Mouse (Mus musculus) liver, postnatal 0 days (tissue): ENCODE measurements around the gene Nckap1l. TPM values are rescaled to one million over a fixed set of nuclear protein-coding genes. Genes with fewer than 3 reads are reported as not detected.
"Not testable (repeated sequence)": the region's sequence is repeated elsewhere in the genome, so short reads cannot be mapped to it uniquely, and the experiment has no call there.

Experiments
- ATAC-seq: fragments of 200-750 bp; cut with Nextera tagmentation; 2 replicates; pipeline ENCODE4 v1.8.0; 2017; ENCODE audit warnings: mild to moderate bottlenecking, moderate library complexity
- DNase-seq: peaks from one replicate; pipeline ENCODE4 v3.0.0-alpha.2; 2016
- H3K27ac ChIP-seq: fragments of 300-500 bp; sonication (generic); 2 replicates; pipeline ENCODE4 v1.5.1; 2014; ENCODE audit warnings: antibody characterized with exemption, moderate library complexity, mild to moderate bottlenecking, low read depth
- H3K27me3 ChIP-seq: fragments of 300-500 bp; sonication (generic); 2 replicates; pipeline ENCODE4 v1.6.1; 2014; ENCODE audit warnings: low read length, control low read depth, mixed read lengths; ENCODE audit not compliant: insufficient read depth
- H3K36me3 ChIP-seq: fragments of 300-500 bp; sonication (generic); replicated peaks from 2 replicates; pipeline ENCODE4 v1.6.1; 2014; ENCODE audit warnings: mild to moderate bottlenecking, control low read depth, low read length, moderate library complexity, mixed read lengths; ENCODE audit not compliant: insufficient read depth
- H3K4me1 ChIP-seq: fragments of 300-500 bp; sonication (generic); 2 replicates; pipeline ENCODE4 v1.6.1; 2014; ENCODE audit warnings: antibody characterized with exemption, mild to moderate bottlenecking, control low read depth; ENCODE audit not compliant: insufficient read depth
- H3K4me2 ChIP-seq: fragments of 300-500 bp; sonication (generic); 2 replicates; pipeline ENCODE4 v1.6.1; 2014; ENCODE audit warnings: low read depth, mild to moderate bottlenecking, low read length, moderate library complexity, mixed read lengths
- H3K4me3 ChIP-seq: fragments of 300-500 bp; sonication (generic); 2 replicates; pipeline ENCODE4 v1.5.1; 2014; ENCODE audit warnings: low read depth, low read length
- H3K9ac ChIP-seq: fragments of 300-500 bp; sonication (generic); replicated peaks from 2 replicates; pipeline ENCODE4 v1.6.1; 2014; ENCODE audit warnings: mild to moderate bottlenecking, moderate library complexity
- H3K9me3 ChIP-seq: fragments of 300-500 bp; sonication (generic); 2 replicates; pipeline ENCODE4 v1.6.1; 2016; ENCODE audit warnings: mild to moderate bottlenecking, control low read depth, low read length, mixed read lengths
- CTCF ChIP-seq: sonication (generic); IDR thresholded peaks from 2 replicates; pipeline ENCODE4 v1.5.1; 2016; ENCODE audit warnings: antibody characterized with exemption, low read depth
- EP300 ChIP-seq: IDR thresholded peaks from 2 replicates; pipeline ENCODE4 v1.6.1; 2016; ENCODE audit warnings: antibody characterized with exemption, low read depth, mild to moderate bottlenecking
- WGBS: fragments of 180-500 bp; shearing (Covaris S2); extraction: QIAGEN DNeasy Blood & Tissue Kit; methylation state at CpG from one replicate; pipeline ENCODE4 v1.1.7; 2014; ENCODE audit not compliant: insufficient replicate concordance; 5-methylcytosine and 5-hydroxymethylcytosine counted together
- polyA plus RNA-seq: library from polyadenylated mRNA; unstranded; fragments of >200 nt; fragmentation: Nextera tagmentation; extraction: Ambion mirVana; gene quantifications from 2 replicates; pipeline ENCODE4 v1.2.1, GENCODE M21; 2015

Nckap1l gene
- polyA plus RNA-seq = 6.0 and 6.8 TPM in 2 replicates

GRCm38 (mm10) chr15:103453551-103454218, at the start of gene Nckap1l:
Gene Nckap1l, plus strand, starts transcription at chr15:103453794.
- ATAC-seq = peak; percentile 95
- 0 out of 2 replicates have a peak within 1 kb of the TSS, but pooled peaks have one; percentile 30 for H3K27ac ChIP-seq

GRCm38 (mm10) chr15:103405586-103405985, 48.0 kb upstream of the Nckap1l start:
- not testable (repeated sequence) for H3K36me3 ChIP-seq, H3K9ac ChIP-seq, H3K9me3 ChIP-seq, DNase-seq, ATAC-seq, H3K27ac ChIP-seq, H3K27me3 ChIP-seq, H3K4me2 ChIP-seq, H3K4me3 ChIP-seq, H3K4me1 ChIP-seq
- 72% methylated on average over 2 of the region's 3 CpGs for WGBS

More at GRCm38 (mm10) chr15:103453551-103454218, at the start of gene Nckap1l:
- 27% methylated on average over 13 of the region's 13 CpGs for WGBS
- Histone ChIP-seq H3K36me3 (no peaks in the 10 kb centered on the region; the same call in 1 of the 2 replicates), H3K9ac (peak within 1 kb of the TSS; percentile 13; the same call in 1 of the 2 replicates), H3K4me3 (peak within 1 kb of the TSS; percentile 44), H3K27me3 (no peaks in the 10 kb centered on the region), H3K4me1 (no peaks in the 10 kb centered on the region), H3K9me3 (no peaks in the 10 kb centered on the region), H3K4me2 (peak within 1 kb of the TSS; percentile 58)
- peak; percentile 72 for DNase-seq
- TF ChIP-seq CTCF = no peak
- TF ChIP-seq EP300 = no peak

- Histone ChIP-seq H3K36me3 (no peaks in the 10 kb centered on the region), H3K9me3 (no peaks in the 10 kb centered on the region), H3K4me1 (no peaks in the 10 kb centered on the region), H3K27ac (no peak overlapping the region), H3K27me3 (no peaks in the 10 kb centered on the region), H3K9ac (no peak overlapping the region), H3K4me3 (no peak overlapping the region), H3K4me2 (no peak overlapping the region)
- 45% methylated on average over 2 of the region's 2 CpGs for WGBS
- no peak for ATAC-seq
- no peak for DNase-seq
- TF ChIP-seq EP300 = no peak
- no peak for TF ChIP-seq CTCF
Measured at GRCm38 (mm10) chr15:103427017-103427416, 26.6 kb upstream of the Nckap1l start.

GRCm38 (mm10) chr15:103430241-103430640, 23.4 kb upstream of the Nckap1l start, which contains the start of gene Gtsf1:
Gene Gtsf1, minus strand, starts transcription at chr15:103430470.
- DNase-seq (peak; percentile 16), ATAC-seq (no peak)
- Histone ChIP-seq H3K4me2 (no peak within 1 kb of the TSS), H3K36me3 (no peaks in the 10 kb centered on the region), H3K9me3 (no peaks in the 10 kb centered on the region), H3K4me1 (no peaks in the 10 kb centered on the region), H3K27me3 (no peaks in the 10 kb centered on the region), H3K9ac (no peak within 1 kb of the TSS), H3K27ac (no peak within 1 kb of the TSS), H3K4me3 (no peak within 1 kb of the TSS)
- WGBS = 74% methylated on average over 16 of the region's 16 CpGs
- no peak for TF ChIP-seq CTCF
- no peak for TF ChIP-seq EP300

GRCm38 (mm10) chr15:103445966-103446365, 7.6 kb upstream of the Nckap1l start:
- WGBS = 68% methylated on average over 4 of the region's 4 CpGs
- H3K4me3 ChIP-seq, H3K9me3 ChIP-seq, H3K27me3 ChIP-seq, DNase-seq, H3K27ac ChIP-seq, H3K9ac ChIP-seq, H3K4me2 ChIP-seq, ATAC-seq, H3K36me3 ChIP-seq, H3K4me1 ChIP-seq: not testable (repeated sequence)

GRCm38 (mm10) chr15:103448369-103448768, 5.2 kb upstream of the Nckap1l start, which contains the start of gene Gtsf2:
Gene Gtsf2, minus strand, starts transcription at chr15:103448469.
- DNase-seq (no peak), ATAC-seq (no peak)
- 56% methylated on average over 3 of the region's 3 CpGs for WGBS

More at GRCm38 (mm10) chr15:103448369-103448768, 5.2 kb upstream of the Nckap1l start, which contains the start of gene Gtsf2:
- Histone ChIP-seq H3K4me3 (no peak within 1 kb of the TSS), H3K36me3 (no peaks in the 10 kb centered on the region), H3K9ac (no peak within 1 kb of the TSS), H3K27ac (no peak within 1 kb of the TSS), H3K27me3 (no peaks in the 10 kb centered on the region; the same call in 1 of the 2 replicates), H3K4me1 (no peaks in the 10 kb centered on the region), H3K4me2 (no peak within 1 kb of the TSS), H3K9me3 (no peaks in the 10 kb centered on the region)
- TF ChIP-seq CTCF (no peak), EP300 (no peak)
